Mouse (Mus musculus): ENCODE results near the gene Fabp7. TPM values are rescaled to one million over a fixed set of nuclear protein-coding genes. Genes with fewer than 3 reads are reported as not detected.

Fabp7 gene
- polyA plus RNA-seq, 1 experiment from 2014 or later, result 5.9 TPM

- no peak for ATAC-seq (ENCODE audit: low FRiP score, low TSS enrichment)
- H3K4me3 ChIP-seq (ENCODE audit: low read length), result no peak overlapping the region
- no peaks in the 10 kb centered on the region for H3K9me3 ChIP-seq (ENCODE audit: control insufficient read depth, low read length)
- H3K27ac ChIP-seq (ENCODE audit: low read depth, low read length), result no peak overlapping the region
- H3K27me3 ChIP-seq (ENCODE audit: control insufficient read depth, insufficient read depth, low read length), result no peaks in the 10 kb centered on the region
- H3K4me1 ChIP-seq (ENCODE audit: control insufficient read depth, insufficient read depth, low read length), result no peaks in the 10 kb centered on the region
- H3K9ac ChIP-seq (ENCODE audit: low read depth, low read length), result no peak overlapping the region
- 90% methylated on average over 6 of the region's 6 CpGs for WGBS
- H3K4me2 ChIP-seq (replicated peaks; ENCODE audit: low read depth, low read length), result no peak overlapping the region
- H3K36me3 ChIP-seq (ENCODE audit: control insufficient read depth, insufficient read depth, low read length), result no peaks in the 10 kb centered on the region
These were observed 31.2 kb downstream of the Fabp7 start for GRCm38 (mm10) chr10:57815869-57816268.

DNA sequence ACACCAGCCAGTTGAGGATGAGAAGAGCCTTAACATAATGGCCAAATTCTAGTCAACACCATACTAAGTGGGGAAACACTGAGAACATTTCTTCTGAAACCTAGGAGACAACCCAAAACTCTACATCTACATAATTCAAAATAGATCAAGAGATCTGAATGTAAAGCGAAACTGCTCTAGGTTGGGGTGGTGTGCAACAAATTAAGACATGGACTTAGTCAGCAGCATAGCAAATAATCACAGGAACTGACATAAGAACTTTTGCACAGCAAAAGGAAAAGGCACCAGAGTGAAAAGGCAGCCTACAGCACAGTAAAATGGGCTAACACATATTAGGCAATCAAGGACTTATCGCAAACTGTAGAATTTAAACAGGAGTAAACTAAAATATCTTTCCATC, 34.5 kb downstream of the Fabp7 start:
- 93% methylated on average over 2 of the region's 2 CpGs for WGBS
- no peak for ATAC-seq (ENCODE audit: low FRiP score, low TSS enrichment)
- no peaks in the 10 kb centered on the region for H3K9me3 ChIP-seq (ENCODE audit: control insufficient read depth, low read length)
- H3K27ac ChIP-seq (ENCODE audit: low read depth, low read length), result no peak overlapping the region
- no peak overlapping the region for H3K4me2 ChIP-seq (replicated peaks; ENCODE audit: low read depth, low read length)
- H3K4me1 ChIP-seq (ENCODE audit: control insufficient read depth, insufficient read depth, low read length), result no peaks in the 10 kb centered on the region
- H3K4me3 ChIP-seq (ENCODE audit: low read length), result no peak overlapping the region
- H3K36me3 ChIP-seq (ENCODE audit: control insufficient read depth, insufficient read depth, low read length), result no peaks in the 10 kb centered on the region
- no peak overlapping the region for H3K9ac ChIP-seq (ENCODE audit: low read depth, low read length)
- H3K27me3 ChIP-seq (ENCODE audit: control insufficient read depth, insufficient read depth, low read length), result no peaks in the 10 kb centered on the region

DNA sequence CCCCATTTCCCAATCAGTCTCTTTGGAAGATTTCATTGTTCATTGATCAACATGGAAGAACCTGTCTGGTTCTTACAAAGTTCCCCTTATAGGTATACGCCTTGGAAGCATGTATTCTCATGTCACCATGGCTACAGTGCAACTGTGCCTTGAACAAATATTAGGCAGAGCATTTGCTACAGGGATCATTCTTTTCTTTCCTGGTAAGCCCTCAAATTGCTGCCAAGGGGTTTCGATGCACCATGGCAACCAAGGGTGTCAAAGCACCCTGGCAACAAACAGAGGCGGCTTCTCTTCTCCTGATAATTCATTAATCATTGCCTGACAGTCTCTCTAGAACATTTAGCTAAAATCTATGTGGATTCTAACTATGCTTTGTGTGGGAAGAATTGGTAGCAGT, 37.8 kb downstream of the Fabp7 start:
- H3K4me1 ChIP-seq (ENCODE audit: control insufficient read depth, insufficient read depth, low read length), result no peaks in the 10 kb centered on the region
- no peak for ATAC-seq (ENCODE audit: low FRiP score, low TSS enrichment)
- 40% methylated on average over 3 of the region's 3 CpGs for WGBS

DNA sequence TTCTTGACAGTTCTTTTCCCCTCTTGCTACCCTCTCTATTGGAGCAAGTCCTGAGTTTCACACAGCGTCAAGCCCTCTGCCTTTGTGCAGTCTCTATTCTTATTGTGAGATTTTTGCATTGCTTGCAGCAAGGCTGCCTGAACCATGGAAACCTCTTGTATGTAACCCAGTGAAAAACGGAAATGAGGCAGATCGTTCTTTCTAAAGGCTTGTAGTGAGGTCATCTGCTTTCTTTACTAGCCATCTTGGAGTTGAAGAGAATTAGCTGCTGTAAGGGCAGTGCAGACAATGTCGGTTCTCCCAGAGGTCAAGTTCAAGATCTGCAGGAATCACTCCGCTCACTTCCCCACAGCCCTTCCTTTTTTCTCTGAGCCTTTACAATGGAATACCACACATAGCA, 44.0 kb downstream of the Fabp7 start:
- no peaks in the 10 kb centered on the region for H3K27me3 ChIP-seq (ENCODE audit: control insufficient read depth, insufficient read depth, low read length)
- H3K27ac ChIP-seq (ENCODE audit: low read depth, low read length), result no peak overlapping the region
- no peak for ATAC-seq (ENCODE audit: low FRiP score, low TSS enrichment)
- 81% methylated on average over 5 of the region's 5 CpGs for WGBS
- H3K4me2 ChIP-seq (replicated peaks; ENCODE audit: low read depth, low read length), result no peak overlapping the region
- no peaks in the 10 kb centered on the region for H3K36me3 ChIP-seq (ENCODE audit: control insufficient read depth, insufficient read depth, low read length)
- H3K4me3 ChIP-seq (ENCODE audit: low read length), result no peak overlapping the region
- no peaks in the 10 kb centered on the region for H3K4me1 ChIP-seq (ENCODE audit: control insufficient read depth, insufficient read depth, low read length)
- no peak overlapping the region for H3K9ac ChIP-seq (ENCODE audit: low read depth, low read length)
- no peaks in the 10 kb centered on the region for H3K9me3 ChIP-seq (ENCODE audit: control insufficient read depth, low read length)

More for the DNA sequence above, 37.8 kb downstream of the Fabp7 start:
- H3K9ac ChIP-seq (ENCODE audit: low read depth, low read length), result no peak overlapping the region
- H3K27ac ChIP-seq (ENCODE audit: low read depth, low read length), result no peak overlapping the region
- H3K4me2 ChIP-seq (replicated peaks; ENCODE audit: low read depth, low read length), result no peak overlapping the region
- H3K36me3 ChIP-seq (ENCODE audit: control insufficient read depth, insufficient read depth, low read length), result no peaks in the 10 kb centered on the region
- H3K9me3 ChIP-seq (ENCODE audit: control insufficient read depth, low read length), result no peaks in the 10 kb centered on the region
- H3K27me3 ChIP-seq (ENCODE audit: control insufficient read depth, insufficient read depth, low read length), result no peaks in the 10 kb centered on the region
- H3K4me3 ChIP-seq (ENCODE audit: low read length), result no peak overlapping the region

DNA sequence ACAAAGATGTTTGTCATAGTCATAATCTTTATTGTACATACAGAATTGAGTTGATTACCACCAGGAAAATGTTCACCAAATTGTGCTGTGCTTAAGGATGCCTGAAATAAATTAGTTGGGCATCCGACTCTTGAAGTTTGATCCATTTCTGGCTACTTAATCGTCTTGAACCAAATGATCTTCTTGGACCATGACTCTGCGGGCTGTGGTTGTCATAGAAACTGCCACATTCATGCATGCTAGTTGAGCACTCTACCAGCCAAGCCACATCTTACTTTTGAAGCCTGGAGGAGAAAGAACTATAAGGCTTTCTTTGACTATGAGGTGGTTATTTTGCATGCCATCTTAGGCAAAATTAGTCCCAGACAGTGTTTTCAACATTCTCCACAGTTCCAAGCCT, 44.9 kb downstream of the Fabp7 start:
- no peaks in the 10 kb centered on the region for H3K36me3 ChIP-seq (ENCODE audit: control insufficient read depth, insufficient read depth, low read length)
- H3K9me3 ChIP-seq (ENCODE audit: control insufficient read depth, low read length), result no peaks in the 10 kb centered on the region
- H3K27ac ChIP-seq (ENCODE audit: low read depth, low read length), result no peak overlapping the region
- WGBS, result 76% methylated on average over 3 of the region's 3 CpGs
- H3K4me2 ChIP-seq (replicated peaks; ENCODE audit: low read depth, low read length), result no peak overlapping the region
- ATAC-seq (ENCODE audit: low FRiP score, low TSS enrichment), result no peak
- H3K27me3 ChIP-seq (ENCODE audit: control insufficient read depth, insufficient read depth, low read length), result no peaks in the 10 kb centered on the region
- no peaks in the 10 kb centered on the region for H3K4me1 ChIP-seq (ENCODE audit: control insufficient read depth, insufficient read depth, low read length)
- no peak overlapping the region for H3K9ac ChIP-seq (ENCODE audit: low read depth, low read length)
- no peak overlapping the region for H3K4me3 ChIP-seq (ENCODE audit: low read length)

DNA sequence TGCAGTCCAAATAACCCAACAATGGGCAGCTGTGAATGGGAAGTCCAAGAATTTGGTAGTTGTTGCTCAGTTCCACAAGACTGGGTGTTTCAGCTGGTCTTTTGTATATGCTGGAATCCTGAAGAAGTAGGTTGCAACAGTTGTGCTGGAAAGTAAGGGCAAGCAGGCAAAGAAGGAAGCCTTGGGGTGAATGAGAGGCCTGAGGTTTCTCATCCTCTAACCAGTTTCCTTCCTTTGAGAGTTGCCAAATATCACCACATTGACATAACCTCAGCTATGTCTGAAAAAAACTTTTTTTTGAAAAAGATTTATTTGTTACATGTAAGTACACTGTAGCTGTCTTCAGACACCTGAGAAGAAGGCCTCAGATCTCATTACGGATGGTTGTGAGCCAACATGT, 50.4 kb downstream of the Fabp7 start:
- H3K36me3 ChIP-seq (ENCODE audit: control insufficient read depth, insufficient read depth, low read length), result no peaks in the 10 kb centered on the region
- H3K4me3 ChIP-seq (ENCODE audit: low read length), result no peak overlapping the region
- no peak for ATAC-seq (ENCODE audit: low FRiP score, low TSS enrichment)
- no peaks in the 10 kb centered on the region for H3K4me1 ChIP-seq (ENCODE audit: control insufficient read depth, insufficient read depth, low read length)
- no peak overlapping the region for H3K9ac ChIP-seq (ENCODE audit: low read depth, low read length)
- 85% methylated on average over 1 of the region's 1 CpGs for whole genome bisulfite sequencing
- no peak overlapping the region for H3K4me2 ChIP-seq (replicated peaks; ENCODE audit: low read depth, low read length)
- H3K27me3 ChIP-seq (ENCODE audit: control insufficient read depth, insufficient read depth, low read length), result no peaks in the 10 kb centered on the region
- no peaks in the 10 kb centered on the region for H3K9me3 ChIP-seq (ENCODE audit: control insufficient read depth, low read length)
- no peak overlapping the region for H3K27ac ChIP-seq (ENCODE audit: low read depth, low read length)

GRCm38 (mm10) chr10:57835982-57836381, 51.3 kb downstream of the Fabp7 start:
- H3K36me3 ChIP-seq (ENCODE audit: control insufficient read depth, insufficient read depth, low read length), result no peaks in the 10 kb centered on the region
- H3K9me3 ChIP-seq (ENCODE audit: control insufficient read depth, low read length), result no peaks in the 10 kb centered on the region
- H3K4me2 ChIP-seq (replicated peaks; ENCODE audit: low read depth, low read length), result no peak overlapping the region
- no peak overlapping the region for H3K9ac ChIP-seq (ENCODE audit: low read depth, low read length)
- no peaks in the 10 kb centered on the region for H3K4me1 ChIP-seq (ENCODE audit: control insufficient read depth, insufficient read depth, low read length)
- no peaks in the 10 kb centered on the region for H3K27me3 ChIP-seq (ENCODE audit: control insufficient read depth, insufficient read depth, low read length)
- no peak overlapping the region for H3K27ac ChIP-seq (ENCODE audit: low read depth, low read length)
- no peak overlapping the region for H3K4me3 ChIP-seq (ENCODE audit: low read length)
- no peak for ATAC-seq (ENCODE audit: low FRiP score, low TSS enrichment)

Other genes starting within 250 kb of the Fabp7 start
- 2.4 and 4.8 TPM in 2 replicates for gene Pkib, start 152.9 kb upstream of the Fabp7 start, polyA plus RNA-seq (2014; fragmentation: Nextera tagmentation; extraction: Ambion mirVana)
- gene Smpdl3a, start 9.5 kb downstream of the Fabp7 start, polyA plus RNA-seq (2014; fragmentation: Nextera tagmentation; extraction: Ambion mirVana), result 16.7 and 19.3 TPM in 2 replicates